Mouse (Mus musculus): ENCODE measurements around the gene Vil1. TPM values are rescaled to one million over a fixed set of nuclear protein-coding genes. Genes with fewer than 3 reads are reported as not detected.

Gene Vil1
- polyA plus RNA-seq, 1 experiment: 75.0 TPM

DNA sequence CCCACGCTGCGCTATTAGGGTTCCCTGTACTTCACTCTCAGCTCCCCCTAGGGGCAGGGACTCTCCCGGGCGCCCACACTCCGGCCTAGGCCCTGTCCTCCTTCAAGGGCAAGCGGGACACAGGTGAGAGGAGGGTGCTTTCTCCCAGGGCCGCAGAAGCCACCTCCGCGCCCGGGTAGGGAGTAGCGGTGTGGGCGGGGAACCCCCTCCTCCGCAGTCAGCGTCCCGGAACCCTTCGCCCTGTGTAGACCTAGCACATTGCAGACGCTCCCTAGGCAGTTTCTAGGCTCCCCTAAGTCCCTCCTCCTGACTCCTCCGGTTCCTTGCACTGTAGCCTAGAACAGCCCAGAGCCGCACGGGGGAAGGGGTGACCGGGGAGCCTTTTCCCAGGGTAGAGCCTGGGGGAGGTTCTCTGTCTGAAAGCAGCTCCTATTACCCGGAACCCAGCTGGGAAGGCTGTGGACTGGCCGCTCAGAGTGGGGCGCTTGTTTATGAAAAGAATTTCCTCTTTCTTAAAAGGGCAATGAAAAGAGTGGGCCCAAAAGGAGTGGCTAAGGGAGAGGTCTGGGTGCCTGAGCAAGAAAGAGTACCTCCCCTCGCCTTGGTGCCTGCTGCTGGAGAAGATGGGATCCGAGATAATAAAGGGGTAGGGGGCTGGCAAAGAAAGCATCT, 22.3 kb upstream of the Vil1 start:
- Histone ChIP-seq H3K4me3 (ENCODE audit: insufficient read depth, low read depth, low read length) (peak overlapping the region; percentile 46), H3K27me3 (replicated peaks; ENCODE audit: control insufficient read depth, insufficient read depth, low read length) (no peaks in the 10 kb centered on the region), H3K4me1 (ENCODE audit: control insufficient read depth, insufficient read depth, low read length) (peaks cover 4% of the 10 kb centered on the region; the same call in 1 of the 2 replicates), H3K27ac (ENCODE audit: insufficient read depth, low read depth, low read length) (peak overlapping the region; percentile 99), H3K36me3 (ENCODE audit: control insufficient read depth, insufficient read depth, low read length) (no peaks in the 10 kb centered on the region)
- peak; percentile 59 for TF ChIP-seq CTCF (conservative IDR thresholded peaks at IDR 0.05; ENCODE audit: insufficient read depth, insufficient read length, low read depth, low read length)
- TF ChIP-seq POLR2A (IDR thresholded peaks at IDR 0.05; ENCODE audit: low read depth, low read length): peak; percentile 37
- DNase-seq: peak; percentile 98
- WGBS: under 1% methylated on average over 26 of the region's 26 CpGs

DNA sequence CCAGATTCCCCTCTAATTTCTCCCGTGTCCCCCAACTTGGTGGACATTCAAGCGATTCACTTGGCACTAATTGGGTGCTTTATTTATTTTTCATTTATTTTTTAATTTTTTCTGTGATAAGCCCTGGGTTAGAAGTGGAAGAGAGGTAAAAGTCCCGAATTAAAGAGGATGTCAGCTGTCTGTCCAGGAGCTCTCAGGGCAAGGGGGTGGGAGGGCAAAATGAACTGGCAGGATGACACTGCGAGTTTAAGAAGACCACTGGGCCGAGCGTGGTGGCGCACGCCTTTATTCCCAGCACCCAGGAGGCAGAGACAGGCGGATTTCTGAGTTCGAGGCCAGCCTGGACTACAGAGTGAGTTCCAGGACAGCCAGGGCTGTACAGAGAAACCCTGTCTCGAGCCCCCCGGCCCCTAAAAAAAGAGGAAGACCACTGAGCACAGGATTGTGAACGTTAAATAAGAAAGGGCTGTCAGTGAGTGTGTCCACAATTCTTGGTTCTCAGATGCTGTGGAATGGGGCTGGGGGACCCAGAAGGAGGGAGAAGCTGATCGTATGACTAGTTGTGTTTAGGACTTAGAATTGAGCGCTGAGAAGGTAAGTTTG, 21.7 kb upstream of the Vil1 start:
- peak overlapping the region; percentile 99 for H3K27ac ChIP-seq (ENCODE audit: insufficient read depth, low read depth, low read length)
- TF ChIP-seq POLR2A (IDR thresholded peaks at IDR 0.05; ENCODE audit: low read depth, low read length) (no peak), CTCF (conservative IDR thresholded peaks at IDR 0.05; ENCODE audit: insufficient read depth, insufficient read length, low read depth, low read length) (no peak)
- 51% methylated on average over 15 of the region's 15 CpGs for WGBS
- H3K4me3 ChIP-seq (ENCODE audit: insufficient read depth, low read depth, low read length): peak overlapping the region; percentile 46
- H3K4me1 ChIP-seq (ENCODE audit: control insufficient read depth, insufficient read depth, low read length): peaks cover 4% of the 10 kb centered on the region; the same call in 1 of the 2 replicates
- DNase-seq: no peak
- no peaks in the 10 kb centered on the region for H3K27me3 ChIP-seq (replicated peaks; ENCODE audit: control insufficient read depth, insufficient read depth, low read length)
- H3K36me3 ChIP-seq (ENCODE audit: control insufficient read depth, insufficient read depth, low read length): no peaks in the 10 kb centered on the region

DNA sequence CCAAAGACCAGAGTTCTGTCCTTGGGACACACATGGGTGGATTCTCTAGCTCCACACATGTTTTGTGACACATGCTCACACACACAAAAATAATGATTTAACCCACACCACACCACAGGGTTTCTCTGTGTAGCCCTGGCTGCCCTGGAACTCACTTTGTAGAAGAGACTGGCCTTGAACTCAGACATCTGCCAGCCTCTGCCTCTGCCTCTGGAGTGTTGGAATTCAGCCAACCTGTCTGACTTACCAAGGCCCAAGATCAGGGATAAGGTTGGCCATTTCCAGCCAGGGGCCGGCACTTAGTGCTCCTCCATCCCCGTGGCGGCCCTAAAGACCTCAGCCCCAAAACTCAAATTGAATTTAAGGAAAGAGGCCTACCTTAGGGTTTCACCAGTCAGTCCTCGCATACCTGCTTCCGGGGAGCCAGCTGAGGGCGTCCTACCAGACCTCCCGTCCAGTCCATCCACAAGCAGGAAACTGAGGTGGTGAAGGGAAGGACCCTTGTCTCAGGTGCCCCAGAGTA, 20.7 kb upstream of the Vil1 start:
- peak; percentile 18 for DNase-seq
- H3K27ac ChIP-seq (ENCODE audit: insufficient read depth, low read depth, low read length): no peak overlapping the region
- TF ChIP-seq POLR2A (IDR thresholded peaks at IDR 0.05; ENCODE audit: low read depth, low read length) (no peak), CTCF (conservative IDR thresholded peaks at IDR 0.05; ENCODE audit: insufficient read depth, insufficient read length, low read depth, low read length) (no peak)
- no peaks in the 10 kb centered on the region for H3K36me3 ChIP-seq (ENCODE audit: control insufficient read depth, insufficient read depth, low read length)
- H3K27me3 ChIP-seq (replicated peaks; ENCODE audit: control insufficient read depth, insufficient read depth, low read length): no peaks in the 10 kb centered on the region
- H3K4me1 ChIP-seq (ENCODE audit: control insufficient read depth, insufficient read depth, low read length): peaks cover 9% of the 10 kb centered on the region; the same call in 1 of the 2 replicates
- 84% methylated on average over 7 of the region's 7 CpGs for WGBS
- H3K4me3 ChIP-seq (ENCODE audit: insufficient read depth, low read depth, low read length): no peak overlapping the region

DNA sequence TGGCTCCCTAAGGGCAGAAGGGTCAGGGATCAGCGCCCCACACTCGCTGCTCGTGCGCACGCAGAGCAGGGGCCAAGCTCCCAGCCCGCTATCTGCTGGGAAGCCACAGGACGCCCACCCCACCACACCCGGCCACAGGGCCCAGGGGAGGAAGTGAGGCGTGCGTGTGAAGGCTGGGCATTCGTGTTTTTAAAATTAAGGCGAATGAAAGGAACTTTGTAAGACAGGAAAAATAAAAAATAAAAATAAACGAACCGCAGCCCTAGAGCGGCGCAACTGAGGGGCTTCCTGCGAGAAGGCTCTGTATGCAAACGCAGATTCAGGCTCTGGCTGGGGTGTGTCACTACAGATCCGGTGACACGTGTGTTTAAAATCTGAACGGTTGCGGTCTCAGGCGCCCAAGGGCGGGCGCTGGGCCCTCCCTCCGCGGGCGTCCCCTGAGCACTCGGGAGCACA, 19.3 kb upstream of the Vil1 start:
- 29% methylated on average over 29 of the region's 29 CpGs for WGBS

DNA sequence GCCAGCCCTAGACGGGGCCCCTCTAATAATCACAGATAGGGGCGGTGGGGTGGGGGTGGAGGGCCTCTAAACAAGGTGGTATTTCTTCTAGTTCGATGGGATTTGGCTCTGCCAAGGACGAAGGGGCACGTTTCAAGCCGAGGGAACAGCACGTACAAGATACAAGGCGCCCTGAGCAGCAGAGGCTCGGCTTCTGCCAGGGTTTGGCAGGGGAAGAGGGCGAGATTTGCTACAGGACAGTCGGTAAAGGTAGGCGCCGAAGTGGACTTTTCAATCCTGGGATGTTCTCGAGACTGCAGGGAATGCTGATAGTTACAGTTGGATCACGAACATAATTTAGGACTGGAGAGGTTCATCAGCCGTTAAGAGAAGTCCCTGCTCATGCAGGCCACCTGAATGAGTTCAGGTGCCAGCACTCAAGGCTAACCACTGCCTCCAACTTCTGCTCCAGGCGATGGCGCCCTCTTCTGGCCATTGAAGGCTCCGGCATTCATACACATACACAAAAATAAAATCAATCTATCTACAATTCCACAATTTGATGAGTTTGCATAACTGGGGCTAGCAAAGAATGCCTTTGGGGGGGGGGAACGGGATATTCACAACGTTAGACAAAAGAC, 18.8 kb upstream of the Vil1 start:
- Histone ChIP-seq H3K27me3 (replicated peaks; ENCODE audit: control insufficient read depth, insufficient read depth, low read length) (no peaks in the 10 kb centered on the region), H3K36me3 (ENCODE audit: control insufficient read depth, insufficient read depth, low read length) (peaks cover 2% of the 10 kb centered on the region; the same call in 1 of the 2 replicates), H3K27ac (ENCODE audit: insufficient read depth, low read depth, low read length) (peak overlapping the region; percentile 22), H3K4me1 (ENCODE audit: control insufficient read depth, insufficient read depth, low read length) (peaks cover 9% of the 10 kb centered on the region; the same call in 1 of the 2 replicates), H3K4me3 (ENCODE audit: insufficient read depth, low read depth, low read length) (peak overlapping the region; percentile 9; the same call in 1 of the 2 replicates)
- 10% methylated on average over 21 of the region's 21 CpGs for WGBS
- peak; percentile 76 for TF ChIP-seq CTCF (conservative IDR thresholded peaks at IDR 0.05; ENCODE audit: insufficient read depth, insufficient read length, low read depth, low read length)
- no peak for TF ChIP-seq POLR2A (IDR thresholded peaks at IDR 0.05; ENCODE audit: low read depth, low read length)
- peak; percentile 75 for DNase-seq

More for the DNA sequence above, 19.3 kb upstream of the Vil1 start:
- peak; percentile 41 for DNase-seq
- peak overlapping the region; percentile 36 for H3K27ac ChIP-seq (ENCODE audit: insufficient read depth, low read depth, low read length)
- no peak overlapping the region; the same call in 1 of the 2 replicates for H3K4me3 ChIP-seq (ENCODE audit: insufficient read depth, low read depth, low read length)
- TF ChIP-seq POLR2A (IDR thresholded peaks at IDR 0.05; ENCODE audit: low read depth, low read length) (no peak), CTCF (conservative IDR thresholded peaks at IDR 0.05; ENCODE audit: insufficient read depth, insufficient read length, low read depth, low read length) (no peak)
- H3K4me1 ChIP-seq (ENCODE audit: control insufficient read depth, insufficient read depth, low read length): peaks cover 9% of the 10 kb centered on the region; the same call in 1 of the 2 replicates
- H3K27me3 ChIP-seq (replicated peaks; ENCODE audit: control insufficient read depth, insufficient read depth, low read length): no peaks in the 10 kb centered on the region
- H3K36me3 ChIP-seq (ENCODE audit: control insufficient read depth, insufficient read depth, low read length): peaks cover 1% of the 10 kb centered on the region; the same call in 1 of the 2 replicates

DNA sequence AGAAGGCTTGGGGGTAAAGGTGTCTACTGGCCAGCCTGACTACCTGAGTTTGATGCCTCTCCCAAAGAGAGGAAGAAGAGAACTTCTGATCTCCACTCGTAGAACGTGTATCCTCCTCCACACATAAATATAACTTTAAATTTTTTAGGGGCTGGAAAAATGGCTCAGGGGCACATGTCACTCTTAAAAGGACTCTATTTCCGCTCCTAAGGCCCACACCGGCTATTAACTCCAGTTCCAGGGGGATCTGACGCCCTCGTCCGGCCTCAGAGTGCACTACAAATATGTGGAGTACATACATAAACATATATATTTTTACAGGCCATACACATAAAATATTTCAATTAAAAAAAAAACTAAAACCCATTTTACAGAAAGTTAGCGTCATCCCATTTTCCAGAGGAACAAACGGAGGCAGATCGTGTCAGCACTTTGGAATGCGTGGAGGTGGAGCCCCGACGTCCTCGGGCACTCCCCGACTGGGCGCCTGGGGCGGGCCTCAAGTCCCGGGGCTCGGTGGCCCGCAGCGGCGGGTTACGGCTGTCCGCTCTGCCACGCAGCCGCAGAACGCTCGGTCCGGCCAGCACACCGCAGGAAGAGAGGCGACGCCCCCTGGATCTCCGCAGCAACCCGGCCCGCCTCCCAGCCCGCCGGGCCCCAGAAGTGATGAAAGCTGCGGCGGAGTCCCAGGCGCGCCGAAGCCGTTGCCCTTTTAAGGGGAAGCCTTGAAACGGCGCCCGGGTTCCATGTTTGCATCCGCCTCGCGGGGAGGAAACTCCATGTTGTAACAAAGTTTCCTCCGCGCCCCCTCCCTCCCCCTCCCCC, 18.0 kb upstream of the Vil1 start, which contains the start of gene Ctdsp1:
Gene Ctdsp1 (plus strand): TSS at position 586 of the 825 bp plus-strand sequence.
- peak; percentile 99 for DNase-seq
- TF ChIP-seq POLR2A (IDR thresholded peaks at IDR 0.05; ENCODE audit: low read depth, low read length) (no peak), CTCF (conservative IDR thresholded peaks at IDR 0.05; ENCODE audit: insufficient read depth, insufficient read length, low read depth, low read length) (0 out of 2 replicates have a peak, but pooled peaks have one; percentile 3)

More for the DNA sequence above, 18.0 kb upstream of the Vil1 start, which contains the start of gene Ctdsp1:
- H3K27ac ChIP-seq (ENCODE audit: insufficient read depth, low read depth, low read length): peak within 1 kb of the TSS; percentile 98
- H3K4me3 ChIP-seq (ENCODE audit: insufficient read depth, low read depth, low read length): peak within 1 kb of the TSS; percentile 85
- peaks cover 2% of the 10 kb centered on the region; the same call in 1 of the 2 replicates for H3K36me3 ChIP-seq (ENCODE audit: control insufficient read depth, insufficient read depth, low read length)
- peaks cover 9% of the 10 kb centered on the region; the same call in 1 of the 2 replicates for H3K4me1 ChIP-seq (ENCODE audit: control insufficient read depth, insufficient read depth, low read length)
- WGBS: 3% methylated on average over 50 of the region's 51 CpGs
- H3K27me3 ChIP-seq (replicated peaks; ENCODE audit: control insufficient read depth, insufficient read depth, low read length): no peaks in the 10 kb centered on the region
